Mouse (Mus musculus) lung, adult 2 months (tissue): ENCODE results near the gene Plxna2. TPM values are rescaled to one million over a fixed set of nuclear protein-coding genes. Genes with fewer than 3 reads are reported as not detected.

Source experiments
- DNase-seq: peaks from one replicate; pipeline ENCODE4 v3.0.0; 2022
- H3K4me1 ChIP-seq: fragments of 200-500 bp; 2 replicates; pipeline ENCODE4 v1.6.1; 2011; ENCODE audit warnings: low read length; ENCODE audit not compliant: control insufficient read depth, insufficient read depth
- H3K4me3 ChIP-seq: fragments of 200-500 bp; replicated peaks from 2 replicates; pipeline ENCODE3; 2011; ENCODE audit warnings: low read depth, mild to moderate bottlenecking, control low read depth, low read length; ENCODE audit errors: extremely low read depth
- CTCF ChIP-seq: fragments of 200-500 bp; IDR thresholded peaks from 2 replicates; pipeline ENCODE4 v1.5.1; 2011; ENCODE audit warnings: mild to moderate bottlenecking, low read length, control low read depth; ENCODE audit not compliant: insufficient read depth
- POLR2A ChIP-seq: fragments of 200-500 bp; IDR thresholded peaks from 2 replicates; pipeline ENCODE4 v1.6.1; 2011; ENCODE audit warnings: low read depth, mild to moderate bottlenecking, control low read depth, low read length, borderline replicate concordance; ENCODE audit errors: extremely low read depth
- WGBS: fragments of 180-500 bp; shearing (Covaris S2); methylation state at CpG from one replicate; pipeline ENCODE4 v1.1.7; 2018; 5-methylcytosine and 5-hydroxymethylcytosine counted together
- polyA plus RNA-seq: library from polyadenylated mRNA; depleted of rRNA; stranded (reverse); fragments of >200 nt; gene quantifications from 2 replicates; pipeline ENCODE4 v1.2.3, GENCODE M21; 2012

Plxna2 gene
- polyA plus RNA-seq, 1 experiment, result 12.8 TPM

GRCm38 (mm10) chr1:194847014-194847413, 229.0 kb downstream of the Plxna2 start:
- no peak overlapping the region for H3K4me3 ChIP-seq
- H3K4me1 ChIP-seq, result no peaks in the 10 kb centered on the region
- DNase-seq, result no peak
- 81% methylated on average over 4 of the region's 4 CpGs for WGBS
- TF ChIP-seq POLR2A (no peak), CTCF (no peak)

GRCm38 (mm10) chr1:194851242-194852064, 233.4 kb downstream of the Plxna2 start:
- no peaks in the 10 kb centered on the region for H3K4me1 ChIP-seq
- DNase-seq, result no peak
- 81% methylated on average over 4 of the region's 4 CpGs for WGBS
- no peak for TF ChIP-seq POLR2A
- no peak for TF ChIP-seq CTCF
- H3K4me3 ChIP-seq, result no peak overlapping the region

- TF ChIP-seq CTCF, result no peak
- no peak for TF ChIP-seq POLR2A
- 75% methylated on average over 2 of the region's 2 CpGs for WGBS
- no peaks in the 10 kb centered on the region for H3K4me1 ChIP-seq
- H3K4me3 ChIP-seq, result no peak overlapping the region
- no peak for DNase-seq
Observed at GRCm38 (mm10) chr1:194852065-194852358, 234.0 kb downstream of the Plxna2 start.
